In genomic region chr17:12119675-12120074, GRCm38 (mm10) we compare ENCODE assay signal across 8 mouse cellular contexts. TPM values are rescaled to one million over a fixed set of nuclear protein-coding genes. Genes with fewer than 3 reads are reported as not detected.
DNase-seq lines count a peak whose midpoint lies in the region; ATAC-seq and TF ChIP-seq lines count a peak whose summit lies in the region.

No protein-coding gene starts in this region.

- H3K4me1 ChIP-seq in forebrain, embryonic 13.5 days, result peaks cover 25% of the 10 kb centered on the region
- peaks cover 21% of the 10 kb centered on the region for H3K4me1 ChIP-seq in midbrain, embryonic 12.5 days
- no peaks in the 10 kb centered on the region for H3K4me1 ChIP-seq in stomach, postnatal 0 days (replicated peaks; ENCODE audit: control insufficient read depth, insufficient read depth)

- H3K4me3 ChIP-seq in gastrocnemius, adult 2 months, result peak overlapping the region; percentile 75
- peak overlapping the region; percentile 68 for H3K4me3 ChIP-seq in forebrain, embryonic 13.5 days
- peak overlapping the region; percentile 70 for H3K4me3 ChIP-seq in midbrain, embryonic 12.5 days
- H3K4me3 ChIP-seq in stomach, postnatal 0 days (ENCODE audit: low read depth, low read length), result peak overlapping the region; percentile 53

- H3K9me3 ChIP-seq in forebrain, embryonic 13.5 days (replicated peaks), result no peaks in the 10 kb centered on the region
- no peaks in the 10 kb centered on the region for H3K9me3 ChIP-seq in midbrain, embryonic 12.5 days
- H3K9me3 ChIP-seq in stomach, postnatal 0 days (ENCODE audit: control insufficient read depth, low read length), result no peaks in the 10 kb centered on the region

- peak; percentile 23 for DNase-seq in gastrocnemius, adult 2 months
- no peak for DNase-seq in gastrocnemius, postnatal 25 days
- DNase-seq in adrenal gland, postnatal 36 days, result peak; percentile 31 to 65
- peak; percentile 90 for DNase-seq in induced T-regulatory cell, adult 2 months (ENCODE audit: low read depth)
- DNase-seq in left cerebral cortex, postnatal 25 days (ENCODE audit: low spot score in 2 of 2), result peak; percentile 43 to 63
- peak; percentile 50 for DNase-seq in stomach, postnatal 0 days (ENCODE audit: low spot score)

- TF ChIP-seq CTCF in gastrocnemius, adult 2 months (IDR thresholded peaks at IDR 0.05), result no peak
- TF ChIP-seq CTCF in stomach, postnatal 0 days (IDR thresholded peaks at IDR 0.05; ENCODE audit: low read depth), result no peak

- WGBS in forebrain, embryonic 13.5 days, result under 1% methylated on average over 12 of the region's 12 CpGs
- WGBS in midbrain, embryonic 12.5 days, result 0% methylated on average over 12 of the region's 12 CpGs
- WGBS in stomach, postnatal 0 days, result under 1% methylated on average over 12 of the region's 12 CpGs

- H3K4me2 ChIP-seq in forebrain, embryonic 13.5 days, result peak overlapping the region; percentile 85
- peak overlapping the region; percentile 88 for H3K4me2 ChIP-seq in midbrain, embryonic 12.5 days (replicated peaks)
- H3K4me2 ChIP-seq in stomach, postnatal 0 days (replicated peaks; ENCODE audit: low read depth), result peak overlapping the region; percentile 79

- H3K9ac ChIP-seq in forebrain, embryonic 13.5 days, result peak overlapping the region; percentile 74
- peak overlapping the region; percentile 79 for H3K9ac ChIP-seq in midbrain, embryonic 12.5 days (replicated peaks)
- peak overlapping the region; percentile 68 for H3K9ac ChIP-seq in stomach, postnatal 0 days (ENCODE audit: low read length)

- peaks cover 11% of the 10 kb centered on the region for H3K36me3 ChIP-seq in forebrain, embryonic 13.5 days (ENCODE audit: poor library complexity, severe bottlenecking)
- H3K36me3 ChIP-seq in midbrain, embryonic 12.5 days, result peaks cover 10% of the 10 kb centered on the region
- no peaks in the 10 kb centered on the region for H3K36me3 ChIP-seq in stomach, postnatal 0 days (ENCODE audit: control insufficient read depth, insufficient read depth, low read length)

- peak; percentile 57 for ATAC-seq in forebrain, embryonic 13.5 days
- ATAC-seq in midbrain, embryonic 12.5 days (ENCODE audit: low FRiP score, low read depth), result peak; percentile 62
- ATAC-seq in stomach, postnatal 0 days (ENCODE audit: low FRiP score, low TSS enrichment), result peak; percentile 41

- peak; percentile 35 for TF ChIP-seq EP300 in stomach, postnatal 0 days (optimal IDR thresholded peaks at IDR 0.05)

- no peaks in the 10 kb centered on the region for H3K27me3 ChIP-seq in forebrain, embryonic 13.5 days
- H3K27me3 ChIP-seq in midbrain, embryonic 12.5 days, result no peaks in the 10 kb centered on the region
- no peaks in the 10 kb centered on the region for H3K27me3 ChIP-seq in stomach, postnatal 0 days (ENCODE audit: control insufficient read depth, insufficient read depth, low read length)

- intact Hi-C loops in gastrocnemius, adult 2 months (cut with DNase I), result loop anchor here (10.0 kb wide), 1 partner anchor 85 kb away; no protein-coding TSS in a partner anchor
- intact Hi-C loops in left cerebral cortex, postnatal 25 days (cut with DNase I), result loop anchor here (5.0 to 10.0 kb wide), 3 partner anchors 82 to 255 kb away; partner anchors contain the start of gene Plg

- H3K27ac ChIP-seq in gastrocnemius, adult 2 months, result peak overlapping the region; percentile 87
- H3K27ac ChIP-seq in forebrain, embryonic 13.5 days, result peak overlapping the region; percentile 94
- peak overlapping the region; percentile 94 for H3K27ac ChIP-seq in midbrain, embryonic 12.5 days (replicated peaks)
- H3K27ac ChIP-seq in stomach, postnatal 0 days (replicated peaks), result peak overlapping the region; percentile 87

RNA-seq across cellular contexts. Expression of gene Agpat4, which starts 1.2 kb away (rescaled TPM):
- total RNA-seq in gastrocnemius, adult 2 months (2021), result 1 to 10 TPM; 2.0 to 3.0 TPM
- 1 to 10 TPM; 2.3 to 2.7 TPM for total RNA-seq in gastrocnemius, postnatal 25 days (2021)
- 10 to 100 TPM; 40.7 to 66.7 TPM for total RNA-seq in adrenal gland, postnatal 36 days (2021)
- polyA plus RNA-seq in forebrain, embryonic 13.5 days (2015; fragmentation: Nextera tagmentation; extraction: Ambion mirVana), result 46.5 and 47.3 TPM in 2 replicates
- total RNA-seq in left cerebral cortex, postnatal 25 days (2021), result 10 to 100 TPM; 60.5 to 65.6 TPM
- 42.4 and 43.7 TPM in 2 replicates for polyA plus RNA-seq in midbrain, embryonic 12.5 days (2016; fragmentation: Nextera tagmentation; extraction: Ambion mirVana)
- 18.7 and 19.5 TPM in 2 replicates for polyA plus RNA-seq in stomach, postnatal 0 days (2015; fragmentation: Nextera tagmentation; extraction: Ambion mirVana)

Comparison
In these comparisons a context has a peak if more than half of its experiments do, and no peak if none do; other contexts are left out.
1. RNA of gene Agpat4, which starts 1.2 kb away (total RNA-seq): 40.7 to 66.7 TPM in adrenal gland, postnatal 36 days and 60.5 to 65.6 TPM in left cerebral cortex, postnatal 25 days; 2.0 to 3.0 TPM in gastrocnemius, adult 2 months and 2.3 to 2.7 TPM in gastrocnemius, postnatal 25 days; every median in the first group is over 10 times any median in the second.
2. Peak in every context shown above with its lines, with median percentiles within 50 percentile points of each other: H3K27ac ChIP-seq, H3K4me3 ChIP-seq, ATAC-seq, H3K4me2 ChIP-seq and H3K9ac ChIP-seq.